Mouse (Mus musculus) 3134 (cell line): ENCODE data around the gene Il12rb1.

Source experiments
- DNase-seq: peaks from one replicate; pipeline ENCODE4 v3.0.0-alpha.2; 2011; ENCODE audit warnings: low spot score; ENCODE audit not compliant: insufficient read length; ENCODE audit errors: extremely low read depth

The Il12rb1 gene

GRCm38 (mm10) chr8:70773410-70773809 lies 34.8 kb upstream of the Il12rb1 start:
- DNase-seq: no peak

- peak; percentile 89 for DNase-seq
Observed at GRCm38 (mm10) chr8:70773833-70774232, 34.4 kb upstream of the Il12rb1 start.

GRCm38 (mm10) chr8:70774740-70775139 lies 33.5 kb upstream of the Il12rb1 start:
- peak; percentile 84 for DNase-seq

- DNase-seq: no peak
Observed at GRCm38 (mm10) chr8:70775227-70775626, 33.0 kb upstream of the Il12rb1 start.

- DNase-seq: peak; percentile 63
Observed at GRCm38 (mm10) chr8:70775851-70776495, 32.3 kb upstream of the Il12rb1 start.

- peak; percentile 96 for DNase-seq
Observed at GRCm38 (mm10) chr8:70776496-70777444, 31.5 kb upstream of the Il12rb1 start, which contains the start of gene Pik3r2. Gene Pik3r2 (minus strand): TSS chr8:70776713.

GRCm38 (mm10) chr8:70780093-70780492 lies 28.2 kb upstream of the Il12rb1 start:
- no peak for DNase-seq

- DNase-seq: no peak
Observed at GRCm38 (mm10) chr8:70786291-70787050, 21.8 kb upstream of the Il12rb1 start.

- no peak for DNase-seq
Observed at GRCm38 (mm10) chr8:70787051-70787445, 21.2 kb upstream of the Il12rb1 start.

GRCm38 (mm10) chr8:70787941-70788667 lies 20.1 kb upstream of the Il12rb1 start:
- DNase-seq: no peak

GRCm38 (mm10) chr8:70789046-70789445 lies 19.2 kb upstream of the Il12rb1 start:
- DNase-seq: no peak

- DNase-seq: no peak
Observed at GRCm38 (mm10) chr8:70790846-70791245, 17.4 kb upstream of the Il12rb1 start.

- peak; percentile 81 for DNase-seq
Observed at GRCm38 (mm10) chr8:70791294-70791701, 17.0 kb upstream of the Il12rb1 start.

- DNase-seq: peak; percentile 97
Observed at GRCm38 (mm10) chr8:70791975-70792691, 16.1 kb upstream of the Il12rb1 start.

- no peak for DNase-seq
Observed at GRCm38 (mm10) chr8:70792700-70793099, 15.5 kb upstream of the Il12rb1 start.

- no peak for DNase-seq
Observed at GRCm38 (mm10) chr8:70794215-70794614, 14.0 kb upstream of the Il12rb1 start.

- no peak for DNase-seq
Observed at GRCm38 (mm10) chr8:70795370-70795769, 12.9 kb upstream of the Il12rb1 start.

- no peak for DNase-seq
Observed at GRCm38 (mm10) chr8:70796403-70797080, 11.7 kb upstream of the Il12rb1 start.
